Mouse (Mus musculus) myocyte (in vitro differentiated cells): Measurements from ENCODE around the gene Atp2a2. TPM values are rescaled to one million over a fixed set of nuclear protein-coding genes. Genes with fewer than 3 reads are reported as not detected.
A peak's percentile ranks its signal among the peaks of the same experiment; 100 is the strongest.

Source experiments
- H3K27me3 ChIP-seq: one replicate; pipeline ENCODE4 v1.6.1; 2011; ENCODE audit not compliant: control insufficient read depth, insufficient read depth, insufficient read length
- H3K36me3 ChIP-seq: one replicate; pipeline ENCODE4 v1.6.1; 2011; ENCODE audit not compliant: control insufficient read depth, insufficient read depth
- H3K4me2 ChIP-seq: one replicate; pipeline ENCODE4 v1.6.1; 2011; ENCODE audit warnings: low read depth, control low read depth
- H3K4me3 ChIP-seq: one replicate; pipeline ENCODE4 v1.5.1; 2011; ENCODE audit warnings: mild to moderate bottlenecking, control low read depth, moderate library complexity
- H3K79me2 ChIP-seq: one replicate; pipeline ENCODE4 v1.6.1; 2011; ENCODE audit not compliant: control insufficient read depth, insufficient read depth
- H3ac ChIP-seq: one replicate; pipeline ENCODE4 v1.6.1; 2011; ENCODE audit not compliant: control insufficient read depth, insufficient read length
- CEBPB ChIP-seq: IDR thresholded peaks from 2 replicates; pipeline ENCODE4 v1.6.1; 2011; ENCODE audit warnings: mild to moderate bottlenecking, moderate library complexity; ENCODE audit not compliant: poor library complexity, insufficient read depth, severe bottlenecking
- E2F4 ChIP-seq: IDR thresholded peaks from one replicate; pipeline ENCODE4 v1.6.1; 2011; ENCODE audit warnings: mild to moderate bottlenecking, control low read depth, moderate library complexity; ENCODE audit not compliant: insufficient read depth
- MAX ChIP-seq: IDR thresholded peaks from one replicate; pipeline ENCODE4 v1.6.1; 2011; ENCODE audit warnings: low read depth, mild to moderate bottlenecking, control low read depth
- MYOD1 ChIP-seq, 3 experiments: IDR thresholded peaks; one replicate each; pipeline ENCODE4 v1.6.1; 2011; ENCODE audit warnings: control low read depth in 2 of 3, low read depth in 2 of 3, mild to moderate bottlenecking in 2 of 3, moderate library complexity in 1 of 3; ENCODE audit not compliant: insufficient read length in 2 of 3, control insufficient read depth in 1 of 3
- MYOG ChIP-seq, 3 experiments: IDR thresholded peaks; one replicate each; pipeline ENCODE4 v1.6.1; 2011; ENCODE audit warnings: control low read depth in 2 of 3, low read depth in 2 of 3, mild to moderate bottlenecking in 2 of 3; ENCODE audit not compliant: insufficient read length in 2 of 3, control insufficient read depth in 1 of 3, insufficient read depth in 1 of 3
- POLR2A ChIP-seq: IDR thresholded peaks from one replicate; pipeline ENCODE4 v1.6.1; 2011; ENCODE audit warnings: low read depth, mild to moderate bottlenecking, control low read depth, moderate library complexity; ENCODE audit not compliant: insufficient read length
- POLR2AphosphoS2 ChIP-seq: IDR thresholded peaks from one replicate; pipeline ENCODE4 v1.6.1; 2011; ENCODE audit warnings: low read depth, control low read depth; ENCODE audit not compliant: insufficient read length
- REST ChIP-seq: IDR thresholded peaks from one replicate; pipeline ENCODE4 v1.6.1; 2011; ENCODE audit warnings: mild to moderate bottlenecking, control low read depth, moderate library complexity; ENCODE audit not compliant: insufficient read depth, insufficient read length
- SRF ChIP-seq: IDR thresholded peaks from one replicate; pipeline ENCODE4 v1.6.1; 2011; ENCODE audit warnings: low read depth; ENCODE audit not compliant: control insufficient read depth, insufficient read length
- TCF12 ChIP-seq: IDR thresholded peaks from one replicate; pipeline ENCODE4 v1.6.1; 2011; ENCODE audit warnings: mild to moderate bottlenecking, control low read depth; ENCODE audit not compliant: poor library complexity, insufficient read depth, severe bottlenecking
- TCF3 ChIP-seq: IDR thresholded peaks from one replicate; pipeline ENCODE4 v1.6.1; 2011; ENCODE audit warnings: low read depth, control low read depth; ENCODE audit not compliant: insufficient read length
- USF1 ChIP-seq: IDR thresholded peaks from one replicate; pipeline ENCODE4 v1.6.1; 2011; ENCODE audit warnings: low read depth, mild to moderate bottlenecking, control low read depth, moderate library complexity
- polyA plus RNA-seq: library from polyadenylated mRNA; unstranded; fragments of >200 nt; fragmentation: generic; extraction: Trizol; gene quantifications from one replicate; pipeline ENCODE4 v1.2.1, GENCODE M21; 2012; ENCODE audit warnings: missing spikeins

The Atp2a2 gene
- polyA plus RNA-seq, 1 experiment: 295 TPM

DNA sequence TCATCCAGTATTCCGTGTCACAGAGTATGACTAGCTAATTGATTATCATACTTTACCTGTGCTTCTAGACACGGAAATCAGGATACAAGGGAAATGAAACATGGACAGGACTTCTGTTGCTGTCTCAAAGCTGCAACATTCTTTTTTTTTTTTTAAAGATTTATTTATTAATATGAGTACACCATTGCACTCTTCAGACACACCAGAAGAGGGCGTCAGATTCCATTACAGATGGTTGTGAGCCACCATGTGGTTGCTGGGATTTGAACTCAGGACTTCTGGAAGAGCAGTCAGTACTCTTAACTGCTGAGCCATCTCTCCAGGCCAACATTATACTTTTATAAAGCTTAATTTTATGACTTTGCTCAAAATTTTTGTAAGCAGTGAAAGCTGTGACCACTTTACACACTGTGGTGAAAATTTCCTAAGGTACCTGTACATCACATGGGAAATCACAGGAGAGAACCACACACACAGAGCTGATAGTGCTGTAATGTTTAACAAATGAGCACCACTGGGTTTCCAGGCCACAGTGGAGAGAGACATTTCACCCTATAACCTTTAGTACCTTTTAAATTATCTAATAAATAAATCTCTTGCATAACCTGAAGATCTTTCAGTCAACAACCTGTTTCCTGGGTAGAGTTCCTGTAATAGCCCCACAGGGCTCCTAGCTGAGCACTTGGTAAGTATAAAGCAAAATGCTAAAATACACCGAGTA, 27.2 kb downstream of the Atp2a2 start:
- H3ac ChIP-seq: no peak overlapping the region
- peaks cover 33% of the 10 kb centered on the region for H3K79me2 ChIP-seq
- peaks cover 43% of the 10 kb centered on the region for H3K36me3 ChIP-seq
- H3K4me2 ChIP-seq: no peak overlapping the region
- TF ChIP-seq TCF12 (no peak), MYOG (IDR thresholded peaks at IDR 0.05; ENCODE audit: control insufficient read depth in 1 of 3, insufficient read depth in 1 of 3, insufficient read length in 2 of 3, low read depth in 2 of 3) (no peak), POLR2AphosphoS2 (no peak), REST (no peak), TCF3 (no peak), MAX (no peak), CEBPB (no peak), E2F4 (no peak), POLR2A (no peak), USF1 (no peak), MYOD1 (IDR thresholded peaks at IDR 0.05; ENCODE audit: control insufficient read depth in 1 of 3, insufficient read length in 2 of 3, low read depth in 2 of 3) (no peak), SRF (no peak)
- no peaks in the 10 kb centered on the region for H3K27me3 ChIP-seq
- no peak overlapping the region for H3K4me3 ChIP-seq

DNA sequence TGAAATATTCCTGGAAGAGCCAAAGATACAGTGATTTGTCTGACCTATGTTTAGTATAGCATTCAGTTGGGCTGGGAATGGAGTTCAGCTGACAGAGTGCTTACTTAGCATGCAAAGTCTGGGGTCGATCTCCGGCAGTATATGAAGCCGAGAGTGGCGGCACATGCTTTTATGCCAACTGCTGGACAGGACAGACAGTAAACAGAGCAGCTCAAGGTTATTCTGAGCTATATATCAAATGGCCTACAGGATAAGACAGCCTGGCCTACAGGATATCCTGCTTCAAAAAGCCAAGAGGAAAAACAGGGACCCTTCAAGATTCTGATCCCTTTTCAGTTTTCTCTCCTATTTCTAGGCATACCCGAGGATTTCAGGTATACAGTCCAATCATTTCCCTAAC, 30.4 kb downstream of the Atp2a2 start:
- Histone ChIP-seq H3ac (no peak overlapping the region), H3K36me3 (peaks cover 59% of the 10 kb centered on the region), H3K4me3 (no peak overlapping the region), H3K79me2 (peaks cover 19% of the 10 kb centered on the region), H3K4me2 (no peak overlapping the region), H3K27me3 (no peaks in the 10 kb centered on the region)
- no peak for TF ChIP-seq REST
- TF ChIP-seq TCF3: no peak

DNA sequence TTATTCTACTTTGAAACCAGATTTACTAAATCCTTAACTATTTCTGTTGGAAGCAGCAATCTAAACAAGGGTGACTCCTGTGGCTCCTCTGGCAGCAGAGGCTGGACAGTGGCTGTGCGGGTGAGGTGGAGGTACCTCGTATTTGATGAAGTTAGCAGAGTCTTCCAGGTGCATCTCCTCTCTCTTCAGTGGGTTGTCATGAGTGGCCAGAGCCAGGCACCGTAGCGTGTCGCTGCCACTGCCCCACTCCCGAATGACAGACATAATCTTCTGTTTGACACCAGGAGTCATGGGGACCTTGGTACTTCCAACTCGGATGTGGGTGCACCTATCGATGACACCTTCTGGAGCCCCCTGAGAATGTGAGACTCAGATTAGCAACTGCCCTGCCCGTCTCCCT, 40.6 kb downstream of the Atp2a2 start:
- Histone ChIP-seq H3K36me3 (peaks cover 89% of the 10 kb centered on the region), H3K79me2 (no peaks in the 10 kb centered on the region), H3K27me3 (no peaks in the 10 kb centered on the region), H3K4me2 (no peak overlapping the region), H3K4me3 (no peak overlapping the region), H3ac (no peak overlapping the region)
- no peak for TF ChIP-seq TCF3
- no peak for TF ChIP-seq MAX
- no peak for TF ChIP-seq MYOD1 (IDR thresholded peaks at IDR 0.05; ENCODE audit: control insufficient read depth in 1 of 3, insufficient read length in 2 of 3, low read depth in 2 of 3)
- TF ChIP-seq CEBPB: no peak
- TF ChIP-seq POLR2AphosphoS2: no peak

DNA sequence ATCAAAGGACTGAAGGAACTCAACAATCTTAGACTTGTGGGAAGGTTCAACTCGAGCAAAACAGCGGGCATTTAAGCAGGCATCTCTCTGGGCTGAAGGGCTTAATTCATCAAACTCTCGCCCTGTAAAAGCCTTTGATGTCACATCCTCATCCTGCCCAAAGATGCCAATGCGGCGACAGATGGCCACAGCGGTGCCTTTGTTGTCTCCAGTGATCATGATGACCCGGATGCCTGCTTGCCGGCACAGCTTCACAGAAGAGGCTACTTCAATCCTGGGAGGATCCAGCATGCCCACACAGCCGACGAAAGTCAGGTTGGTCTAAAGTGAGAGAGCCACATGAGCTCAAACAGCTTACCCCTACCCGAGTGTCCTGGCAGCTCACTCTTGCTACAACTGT, 41.4 kb downstream of the Atp2a2 start:
- TF ChIP-seq POLR2AphosphoS2: peak; percentile 31
- no peak for TF ChIP-seq MYOD1 (IDR thresholded peaks at IDR 0.05; ENCODE audit: control insufficient read depth in 1 of 3, insufficient read length in 2 of 3, low read depth in 2 of 3)
- Histone ChIP-seq H3K4me2 (no peak overlapping the region), H3K36me3 (peaks cover 89% of the 10 kb centered on the region), H3K79me2 (no peaks in the 10 kb centered on the region), H3K27me3 (no peaks in the 10 kb centered on the region), H3K4me3 (no peak overlapping the region), H3ac (no peak overlapping the region)

DNA sequence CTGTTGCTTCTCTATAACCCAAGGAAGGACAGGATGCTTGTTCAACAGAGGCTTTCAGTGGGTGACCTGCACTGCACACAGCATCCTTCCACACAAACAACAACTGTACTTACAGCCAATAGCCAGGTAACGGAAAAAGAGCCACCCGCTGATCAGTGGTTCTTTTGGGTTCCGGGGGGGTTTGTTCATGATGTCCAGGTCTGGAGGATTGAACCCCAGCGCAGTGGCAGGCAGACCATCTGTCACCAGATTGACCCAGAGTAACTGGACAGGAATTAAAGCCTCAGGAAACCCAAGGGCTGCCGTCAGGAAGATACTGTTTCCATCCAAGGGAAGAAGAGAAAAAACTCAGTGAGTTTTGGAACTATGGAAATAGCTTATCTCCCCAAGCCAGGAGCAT, 42.7 kb downstream of the Atp2a2 start:
- Histone ChIP-seq H3K36me3 (peaks cover 86% of the 10 kb centered on the region), H3ac (no peak overlapping the region), H3K4me2 (no peak overlapping the region), H3K4me3 (no peak overlapping the region), H3K27me3 (no peaks in the 10 kb centered on the region), H3K79me2 (no peaks in the 10 kb centered on the region)
- TF ChIP-seq E2F4 (no peak), REST (no peak)

DNA sequence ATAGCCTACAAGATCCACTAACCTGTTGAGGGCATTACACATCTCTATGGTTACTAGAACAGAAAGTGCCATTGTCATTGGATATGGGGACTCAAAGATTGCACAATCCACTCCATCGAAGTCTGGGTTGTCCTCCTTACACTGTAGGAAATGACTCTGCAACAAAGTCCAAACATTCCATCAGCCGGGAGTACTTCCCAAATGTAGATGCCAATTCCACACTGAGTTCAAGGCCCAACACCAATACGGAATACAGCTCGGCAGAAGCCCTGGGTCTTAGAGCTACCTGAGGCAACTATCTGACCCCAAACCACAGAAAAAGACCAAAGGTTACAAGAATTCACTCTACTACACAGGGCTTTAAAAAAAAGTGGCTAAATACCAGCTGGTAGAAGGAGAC, 44.0 kb downstream of the Atp2a2 start:
- Histone ChIP-seq H3ac (no peak overlapping the region), H3K27me3 (no peaks in the 10 kb centered on the region), H3K4me2 (no peak overlapping the region), H3K4me3 (no peak overlapping the region), H3K79me2 (no peaks in the 10 kb centered on the region), H3K36me3 (peaks cover 76% of the 10 kb centered on the region)
- TF ChIP-seq TCF12 (no peak), MYOD1 (IDR thresholded peaks at IDR 0.05; ENCODE audit: control insufficient read depth in 1 of 3, insufficient read length in 2 of 3, low read depth in 2 of 3) (no peak), CEBPB (no peak), MYOG (IDR thresholded peaks at IDR 0.05; ENCODE audit: control insufficient read depth in 1 of 3, insufficient read depth in 1 of 3, insufficient read length in 2 of 3, low read depth in 2 of 3) (no peak), POLR2AphosphoS2 (no peak), TCF3 (no peak), POLR2A (no peak), E2F4 (no peak), REST (no peak), USF1 (no peak), MAX (no peak), SRF (no peak)
